Mouse (Mus musculus): ENCODE results near the gene Shcbp1l.
A peak's percentile ranks its signal among the peaks of the same experiment; 100 is the strongest.
"Not testable (repeated sequence)": the region's sequence is repeated elsewhere in the genome, so short reads cannot be mapped to it uniquely, and the experiment has no call there.

Shcbp1l gene

DNA sequence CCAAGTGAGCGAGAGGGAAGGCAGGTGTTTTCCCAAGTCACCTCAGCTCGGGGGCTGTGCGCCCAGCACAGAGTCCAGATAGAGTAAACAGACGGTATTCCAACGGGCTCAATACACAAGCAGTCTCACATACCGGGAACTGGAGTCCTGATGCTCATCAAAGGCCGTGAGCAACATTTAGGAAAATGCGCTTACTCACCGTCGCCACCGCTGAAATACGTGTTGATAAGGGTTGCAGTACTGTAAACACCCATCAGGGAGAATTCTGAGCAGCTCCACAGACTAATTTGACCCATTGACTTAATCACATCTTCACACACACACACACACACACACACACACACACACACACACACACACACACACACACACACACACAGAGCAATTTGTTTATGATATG, 691 bp upstream of the Shcbp1l start:
- DNase-seq = peak; percentile 5 to 27

DNA sequence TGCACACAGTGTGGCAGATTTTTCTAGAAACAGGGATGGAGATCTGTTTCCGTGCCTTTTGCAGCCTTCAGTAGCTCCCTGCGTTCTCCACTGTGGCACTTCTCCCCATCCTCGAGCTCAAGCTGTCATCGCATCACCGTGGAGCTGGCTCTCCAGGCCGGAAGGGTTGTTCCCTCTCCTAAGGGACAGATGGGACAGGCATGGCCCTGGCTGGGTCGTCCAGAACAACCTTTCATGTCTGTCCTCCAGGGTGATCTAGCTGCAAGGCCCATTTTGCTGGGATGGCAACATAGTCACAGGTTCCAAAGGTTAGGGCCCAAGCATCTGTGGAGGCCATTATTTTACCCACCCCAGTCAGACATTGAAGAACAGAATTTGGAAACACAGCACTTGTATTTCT, 6.2 kb downstream of the Shcbp1l start:
- DNase-seq = peak in 1 of 2 experiments; percentile 8

DNA sequence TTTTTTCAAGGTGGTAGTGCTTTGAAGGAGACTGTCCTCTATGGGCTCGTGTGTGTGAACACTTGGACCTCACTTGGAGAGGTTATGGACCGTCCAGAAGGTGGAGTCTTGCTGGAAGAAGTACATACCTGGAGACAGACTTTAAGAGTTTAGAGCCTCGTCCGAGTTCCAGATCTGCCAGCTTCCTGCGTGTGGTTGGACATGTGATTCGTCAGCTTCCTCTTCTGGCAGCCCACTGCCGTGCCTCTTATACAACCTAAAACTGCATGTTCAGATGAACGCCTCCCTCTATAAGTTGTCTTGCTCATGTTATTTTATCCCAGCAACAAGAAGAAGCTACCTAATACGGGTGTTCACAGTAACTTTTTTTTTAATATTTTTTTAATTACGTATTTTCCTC, 6.7 kb downstream of the Shcbp1l start:
- DNase-seq = no peak

DNA sequence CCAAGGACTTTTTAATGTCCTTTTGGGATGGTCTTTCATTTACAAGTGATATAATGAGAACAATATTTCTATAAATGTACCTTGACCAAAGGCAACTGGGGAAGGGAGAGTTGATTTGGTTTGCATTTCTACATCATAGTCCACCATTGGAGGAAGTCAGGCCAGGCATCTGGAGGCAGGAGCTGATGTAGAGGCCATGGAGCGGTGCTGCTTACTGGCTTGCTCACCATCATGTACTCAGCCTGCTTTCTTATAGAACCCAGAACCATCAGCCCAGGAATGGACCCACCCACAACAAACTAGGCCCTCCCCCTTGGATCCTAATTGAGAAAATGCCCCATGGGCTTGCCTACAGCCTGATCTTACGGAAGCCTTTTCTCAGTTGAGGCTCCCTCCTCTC, 7.4 kb downstream of the Shcbp1l start:
- no peak for DNase-seq

DNA sequence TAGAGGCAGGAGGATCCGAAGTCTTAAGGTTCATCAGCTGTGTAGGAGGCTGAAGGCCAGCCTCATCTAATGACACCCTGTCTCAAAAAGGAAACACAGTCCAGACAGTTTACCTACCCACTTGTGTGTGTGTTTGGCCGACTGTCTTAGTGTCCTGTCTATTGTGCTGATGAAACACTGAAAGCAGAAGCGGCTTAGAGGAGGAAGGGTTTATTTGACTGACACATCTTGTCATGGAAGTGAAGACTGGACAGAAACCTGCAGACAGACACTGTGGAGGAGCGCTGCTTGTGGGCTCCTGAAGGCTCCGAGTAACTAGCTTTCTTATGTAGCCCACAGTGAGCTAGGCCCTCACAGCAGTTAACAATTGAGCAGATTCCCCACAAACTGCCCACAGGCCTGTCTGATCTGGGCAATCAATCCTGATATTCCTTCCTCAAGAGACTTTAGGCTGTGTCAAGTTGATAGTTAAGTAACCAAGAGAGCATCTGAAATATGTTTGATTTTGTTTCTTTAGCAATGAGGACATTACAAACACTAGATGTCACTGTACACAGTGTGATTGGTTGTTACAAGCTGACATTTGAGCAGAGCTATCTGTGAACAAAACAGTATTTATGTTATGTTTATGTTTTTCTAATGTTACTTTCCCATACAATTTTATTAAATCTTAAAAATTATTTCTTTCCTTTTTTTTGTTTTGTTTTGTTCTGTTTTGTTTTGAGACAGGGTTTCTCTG, 9.1 kb downstream of the Shcbp1l start:
- DNase-seq = no peak

DNA sequence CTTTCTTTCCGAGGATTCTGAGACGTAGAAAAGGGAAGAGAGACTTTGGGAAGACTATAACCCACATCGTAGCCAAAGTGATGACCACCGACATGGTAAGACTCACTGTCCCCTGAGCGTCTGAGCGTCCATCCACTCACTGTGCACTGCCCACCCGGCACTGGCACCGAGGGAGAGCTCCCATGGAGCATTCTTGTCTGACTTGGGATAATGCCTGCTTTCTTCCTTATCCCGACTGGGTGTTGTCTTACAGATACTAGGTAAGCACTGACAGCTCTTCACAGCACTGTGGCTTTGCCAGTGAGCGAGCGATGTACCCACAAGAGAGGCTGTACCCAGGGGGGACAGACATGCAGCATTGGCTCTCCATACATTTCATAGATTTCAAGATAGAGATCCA, 12.6 kb downstream of the Shcbp1l start:
- no peak for DNase-seq

DNA sequence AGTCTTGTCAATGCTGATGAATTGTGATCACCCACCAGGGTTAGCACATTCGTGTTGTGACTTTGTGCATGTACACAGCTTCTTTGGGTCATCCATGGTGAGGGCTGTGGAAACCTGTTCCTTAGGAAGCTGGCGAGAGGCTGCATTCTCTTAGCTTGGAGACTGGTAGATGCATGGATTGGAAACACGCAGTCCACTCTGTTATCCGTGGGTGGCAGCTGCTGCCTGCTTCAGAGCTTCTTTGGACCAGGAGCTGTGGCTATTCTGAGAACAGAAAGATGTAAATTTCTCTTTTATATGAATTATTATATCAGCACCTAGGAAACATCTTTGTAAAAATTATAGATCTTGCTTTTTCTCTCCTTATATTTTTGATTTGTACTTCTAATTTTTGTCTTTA, 15.8 kb downstream of the Shcbp1l start:
- DNase-seq = no peak

DNA sequence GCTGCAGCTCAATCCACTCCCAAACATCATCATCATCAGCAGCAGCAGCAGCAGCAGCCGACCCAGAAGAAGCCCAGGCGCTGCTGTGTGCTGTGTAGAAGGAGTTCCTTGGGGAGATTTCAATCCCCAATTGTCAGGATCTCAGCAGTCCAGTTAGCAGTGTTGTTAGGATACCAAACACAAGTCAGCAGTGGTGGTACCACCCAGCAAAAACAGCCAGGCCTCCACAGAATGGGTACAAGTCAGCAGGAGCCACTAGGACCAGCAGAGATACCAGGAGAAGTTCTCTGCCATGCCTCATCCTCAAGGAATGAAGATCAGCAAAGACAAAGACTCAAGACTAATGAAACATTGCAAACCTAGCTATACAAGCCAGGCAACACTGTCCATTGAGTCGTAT, 16.7 kb downstream of the Shcbp1l start:
- no peak for DNase-seq

DNA sequence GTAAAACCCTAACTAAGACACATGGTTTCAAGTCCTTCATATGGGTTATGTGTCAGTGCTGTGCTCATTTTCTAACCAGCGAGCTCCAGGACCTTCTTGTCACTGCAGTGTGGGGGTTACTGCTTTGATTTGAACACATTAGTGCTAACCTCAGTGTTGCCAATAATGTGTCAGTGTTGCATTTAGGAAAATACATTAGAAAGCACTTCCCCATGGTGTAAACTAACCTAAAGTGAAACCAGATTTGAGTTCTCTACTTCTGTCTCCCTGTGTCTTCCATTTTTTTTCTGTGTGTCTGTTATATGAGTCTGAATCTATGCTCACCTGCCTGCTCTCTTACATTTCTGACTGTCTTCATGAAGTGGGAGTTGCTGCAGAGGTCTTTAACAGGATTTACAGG, 18.1 kb downstream of the Shcbp1l start:
- no peak for DNase-seq

DNA sequence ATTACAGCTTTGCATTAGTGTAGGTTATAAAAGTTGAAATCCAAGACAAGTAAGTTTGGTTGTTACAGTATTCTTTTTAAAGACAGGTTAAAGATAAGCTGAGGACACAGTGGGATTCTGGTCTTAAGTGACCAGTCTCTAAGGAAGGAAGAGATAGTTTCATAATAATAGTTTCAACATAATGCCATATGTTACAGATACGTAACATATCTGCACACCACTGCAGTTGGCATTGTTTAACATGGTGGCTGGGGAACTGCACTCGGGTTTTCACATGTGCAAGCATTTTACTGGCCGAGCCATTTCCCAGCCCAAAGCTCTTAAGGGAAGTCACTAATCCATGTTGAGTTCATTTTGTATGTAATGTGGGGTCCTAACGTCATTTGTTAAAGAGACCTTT, 18.7 kb downstream of the Shcbp1l start:
- DNase-seq = no peak

DNA sequence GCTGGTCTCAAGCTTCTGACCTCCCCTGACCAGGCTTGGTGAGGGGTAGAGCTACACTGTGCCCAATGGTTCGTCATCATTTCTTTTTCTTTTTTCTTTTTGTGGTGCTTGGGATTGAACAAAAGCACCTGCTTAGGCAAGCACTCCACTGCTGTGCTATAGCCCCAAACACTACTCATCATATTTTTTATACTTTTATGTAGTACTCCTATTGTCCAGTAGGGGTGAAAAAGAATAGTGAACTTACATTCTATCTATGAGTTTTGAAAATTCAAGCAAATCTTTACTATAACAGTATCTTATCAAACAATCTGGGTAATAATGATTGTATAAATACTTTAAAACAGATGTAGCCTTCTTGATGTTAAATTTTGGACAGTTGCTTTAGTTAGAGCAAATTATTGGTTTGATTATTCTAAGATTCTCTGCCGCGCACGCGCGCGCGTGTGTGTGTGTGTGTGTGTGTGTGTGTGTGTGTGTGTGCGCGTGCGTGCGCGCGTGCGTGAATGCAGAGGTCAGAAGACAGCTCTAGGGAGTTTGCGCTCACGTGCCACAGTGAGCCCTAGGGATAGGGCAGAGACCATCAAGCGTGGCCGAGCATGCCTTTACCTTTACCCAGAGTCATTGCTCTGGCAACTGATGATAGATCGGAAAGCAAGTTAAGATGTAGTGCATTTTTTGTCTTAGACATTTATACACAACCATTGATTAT, 21.3 kb downstream of the Shcbp1l start:
- no peak for DNase-seq

DNA sequence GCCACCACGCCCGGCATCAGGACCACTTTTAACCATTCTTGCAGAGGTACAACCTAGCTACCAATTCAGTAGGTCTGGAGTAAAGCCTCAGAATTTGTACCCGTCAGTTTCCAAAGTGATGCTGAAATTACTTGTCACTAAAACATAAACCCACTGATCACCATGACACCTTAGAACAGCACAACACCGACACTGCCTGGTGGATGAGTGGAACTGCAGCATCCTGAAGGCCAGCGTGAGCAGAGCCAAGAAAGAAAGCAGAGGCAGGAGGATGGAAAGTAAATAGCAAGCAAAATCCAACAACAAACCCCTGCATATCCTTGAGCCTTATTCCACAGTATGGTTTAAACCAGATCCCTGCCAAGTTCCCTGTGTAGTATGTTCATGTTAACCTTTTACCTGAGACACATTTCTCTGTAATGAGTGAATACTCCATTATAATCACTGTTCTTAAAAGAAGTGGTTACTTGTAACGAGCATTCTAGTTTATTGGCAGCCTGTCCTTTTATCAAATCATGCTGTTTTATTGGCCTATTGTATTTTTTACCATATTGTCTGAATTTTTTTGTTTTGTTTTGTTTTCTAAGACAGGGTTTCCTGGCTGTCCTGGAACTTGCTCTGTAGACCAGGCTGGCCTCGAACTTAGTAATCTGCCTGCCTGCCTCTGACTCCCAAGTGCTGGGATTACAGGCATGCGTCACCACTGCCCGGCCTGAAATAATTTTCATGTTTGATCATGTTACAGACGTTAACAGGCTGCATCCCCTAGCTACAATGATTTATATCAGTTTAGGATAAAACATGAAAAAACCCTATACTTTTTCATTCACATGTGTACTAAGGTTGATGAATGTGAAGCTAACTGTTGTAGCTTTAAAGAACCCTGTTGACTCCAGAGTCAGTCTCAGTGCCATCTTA, 26.5 kb downstream of the Shcbp1l start:
- peak; percentile 22 to 24 for DNase-seq

DNA sequence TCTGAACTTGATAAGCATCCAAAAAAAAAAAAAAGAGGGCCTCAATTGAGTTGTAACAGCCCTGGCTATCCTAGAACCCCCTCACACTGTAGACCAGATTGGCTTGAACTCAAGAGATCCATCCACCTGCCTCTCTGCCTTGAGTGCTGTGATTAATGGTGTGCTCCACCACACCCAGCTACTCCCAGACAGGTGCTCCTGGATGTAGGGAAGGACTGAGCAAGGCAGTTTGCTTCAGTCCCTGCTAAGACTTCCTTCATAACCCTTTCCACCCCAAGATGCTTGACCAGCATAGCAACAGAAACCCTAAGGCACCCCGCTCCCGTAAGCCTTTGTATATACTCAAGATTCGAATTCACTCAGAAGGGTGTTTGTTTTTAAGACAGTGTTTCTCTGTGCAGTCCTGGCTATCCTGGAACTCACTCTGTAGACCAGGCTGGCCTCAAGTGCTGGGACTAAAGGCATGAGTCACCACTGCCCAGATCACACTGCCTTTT, 28.2 kb downstream of the Shcbp1l start:
- DNase-seq = no peak

DNA sequence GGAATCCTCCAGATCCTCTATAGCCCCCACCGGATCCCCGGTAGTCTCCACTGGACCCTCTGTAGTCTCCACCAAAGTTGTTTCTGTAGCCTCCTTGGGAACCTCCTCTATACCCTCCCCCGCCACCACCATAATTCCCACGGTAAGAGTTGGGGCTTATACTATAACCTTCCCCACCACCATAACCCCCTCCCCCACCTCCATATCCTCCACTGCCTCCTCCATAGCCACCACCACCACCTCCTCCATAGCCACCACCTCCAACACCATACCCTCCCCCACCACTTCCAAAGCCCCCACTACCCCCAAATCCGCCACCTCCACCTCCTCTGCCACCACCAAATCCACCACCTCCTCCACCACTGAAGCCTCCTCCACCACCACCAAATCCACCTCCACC, 31.2 kb downstream of the Shcbp1l start:
- DNase-seq = no peak

DNA sequence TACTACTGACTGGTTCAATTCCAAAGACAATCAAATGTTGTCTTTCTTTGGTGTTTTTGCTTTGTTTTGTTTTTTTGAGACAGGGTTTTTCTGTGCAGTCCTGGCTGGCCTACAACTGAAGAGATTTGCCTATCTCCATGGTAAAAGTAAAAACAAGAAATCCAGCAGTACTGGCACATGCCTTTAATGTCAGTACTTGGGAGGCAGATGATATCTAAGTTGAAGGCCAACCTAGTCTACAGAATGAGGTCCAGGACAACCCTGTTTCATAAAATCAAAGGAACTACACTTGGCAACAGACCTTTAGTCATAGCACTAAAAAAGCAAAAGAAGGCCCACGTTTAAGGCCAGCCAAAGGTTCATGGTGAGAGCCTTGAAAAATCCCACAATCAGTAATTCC, 36.8 kb downstream of the Shcbp1l start:
- no peak for DNase-seq

DNA sequence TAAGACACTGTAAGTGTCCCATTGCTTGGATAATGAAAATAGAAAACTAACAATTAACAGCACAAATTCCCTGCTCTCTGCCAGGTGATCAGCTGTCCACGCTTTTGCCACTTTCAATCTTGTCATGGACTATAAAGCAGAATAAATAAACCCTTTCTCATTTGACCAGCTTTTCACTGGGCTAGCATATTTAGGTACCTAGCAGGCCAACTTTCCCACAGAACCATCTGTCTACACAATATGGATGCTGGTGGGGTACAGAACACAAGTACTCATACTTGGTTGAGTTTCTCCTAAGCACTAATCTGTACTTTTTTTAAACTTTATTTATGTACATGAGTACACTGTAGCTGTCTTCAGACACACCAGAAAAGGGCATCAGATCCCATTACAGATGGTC, 54.3 kb downstream of the Shcbp1l start:
- DNase-seq = peak in 1 of 2 experiments; percentile 27

DNA sequence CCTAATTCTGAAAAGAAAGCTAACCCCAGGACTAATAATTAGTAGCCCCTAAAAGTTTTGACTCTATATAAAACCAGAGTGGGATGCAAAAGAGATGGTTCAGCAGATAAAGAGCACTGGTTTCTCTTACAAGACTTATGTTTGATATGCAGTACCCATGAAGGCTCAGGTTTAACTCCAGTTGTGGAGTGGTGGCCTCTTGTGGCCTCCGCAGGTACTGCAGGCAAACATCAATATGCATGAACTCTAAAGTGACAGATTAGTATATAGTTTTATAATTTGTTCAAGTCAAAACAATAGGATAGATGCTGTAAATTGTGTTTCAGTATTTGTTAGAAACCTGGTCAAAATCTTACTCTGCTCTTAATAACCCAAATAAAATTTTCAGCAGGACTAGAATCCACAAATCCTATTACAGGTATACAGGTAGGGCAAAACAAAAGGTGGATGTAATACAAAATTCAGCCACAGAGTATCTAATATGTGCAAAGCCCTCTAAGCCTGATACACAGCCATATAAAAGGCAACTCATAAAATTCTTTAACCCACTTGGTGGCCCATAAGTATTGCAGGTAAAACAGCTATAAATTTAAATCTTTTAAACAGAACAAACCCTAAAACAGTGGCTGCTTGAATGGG, 55.5 kb downstream of the Shcbp1l start:
- DNase-seq = peak; percentile 51 to 60

DNA sequence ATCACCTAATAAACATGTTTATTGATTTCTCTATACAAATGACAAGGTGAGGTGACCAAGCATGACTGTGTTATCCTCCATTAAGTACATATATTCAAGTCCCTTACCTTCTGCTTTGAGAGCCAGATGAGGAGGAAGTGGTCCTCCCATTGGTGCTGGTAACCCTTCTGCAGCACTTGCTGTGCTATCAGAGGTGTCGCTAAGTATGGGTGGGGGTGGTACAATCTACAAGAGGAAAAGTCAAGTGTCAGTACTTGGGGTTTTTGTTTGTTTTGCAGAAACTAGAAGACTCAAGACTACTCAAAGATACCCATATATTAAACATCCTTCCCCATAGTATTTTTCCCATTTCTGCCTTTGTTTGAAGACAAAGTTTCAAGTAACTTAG, 56.1 kb downstream of the Shcbp1l start:
- DNase-seq = no peak

DNA sequence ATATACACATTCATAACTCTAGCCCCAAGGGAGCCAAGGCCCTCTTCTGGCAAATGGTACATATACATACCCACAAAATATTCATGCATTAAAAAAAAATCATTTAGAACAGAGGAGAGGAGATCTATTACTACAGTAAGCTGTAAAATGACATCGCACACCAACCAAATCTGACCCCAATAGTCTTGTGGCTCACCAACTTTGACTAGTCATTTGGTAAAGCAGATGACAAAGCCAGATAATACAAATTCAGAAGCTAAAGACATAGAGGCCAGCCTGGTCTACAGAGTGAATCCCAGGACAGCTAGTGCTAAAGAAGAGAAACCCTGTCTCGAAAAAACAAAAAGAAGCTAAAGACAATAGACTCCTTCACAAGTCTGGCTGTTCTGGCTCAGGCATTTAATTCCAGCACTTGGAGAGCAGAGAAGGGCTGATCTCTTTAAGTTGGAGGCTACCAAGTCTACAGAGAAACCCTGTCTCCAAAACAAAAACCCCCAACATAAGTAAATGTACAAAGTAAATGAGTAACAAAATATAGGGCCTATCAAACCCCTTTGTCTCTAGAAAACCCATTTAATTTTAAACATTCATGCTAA, 60.3 kb downstream of the Shcbp1l start:
- DNase-seq = no peak

DNA sequence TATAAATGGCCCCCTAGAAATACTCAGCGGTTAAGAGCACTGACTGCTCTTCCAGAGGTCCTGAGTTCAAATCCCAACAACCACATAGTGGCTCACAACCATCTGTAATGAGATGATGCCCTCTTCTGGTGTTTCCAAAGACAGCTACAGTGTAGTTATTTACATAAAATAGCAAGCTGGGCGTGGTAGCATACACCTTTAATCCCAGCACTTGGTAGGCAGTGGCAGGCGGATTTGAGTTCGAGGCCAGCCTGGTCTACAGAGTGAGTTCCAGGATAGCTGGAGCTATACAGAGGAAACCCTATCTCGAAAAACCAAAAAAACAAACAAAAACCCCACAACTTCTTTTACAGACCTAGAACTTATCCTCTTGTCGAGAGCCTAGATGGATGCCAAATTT, 61.2 kb downstream of the Shcbp1l start:
- not testable (repeated sequence) for DNase-seq

DNA sequence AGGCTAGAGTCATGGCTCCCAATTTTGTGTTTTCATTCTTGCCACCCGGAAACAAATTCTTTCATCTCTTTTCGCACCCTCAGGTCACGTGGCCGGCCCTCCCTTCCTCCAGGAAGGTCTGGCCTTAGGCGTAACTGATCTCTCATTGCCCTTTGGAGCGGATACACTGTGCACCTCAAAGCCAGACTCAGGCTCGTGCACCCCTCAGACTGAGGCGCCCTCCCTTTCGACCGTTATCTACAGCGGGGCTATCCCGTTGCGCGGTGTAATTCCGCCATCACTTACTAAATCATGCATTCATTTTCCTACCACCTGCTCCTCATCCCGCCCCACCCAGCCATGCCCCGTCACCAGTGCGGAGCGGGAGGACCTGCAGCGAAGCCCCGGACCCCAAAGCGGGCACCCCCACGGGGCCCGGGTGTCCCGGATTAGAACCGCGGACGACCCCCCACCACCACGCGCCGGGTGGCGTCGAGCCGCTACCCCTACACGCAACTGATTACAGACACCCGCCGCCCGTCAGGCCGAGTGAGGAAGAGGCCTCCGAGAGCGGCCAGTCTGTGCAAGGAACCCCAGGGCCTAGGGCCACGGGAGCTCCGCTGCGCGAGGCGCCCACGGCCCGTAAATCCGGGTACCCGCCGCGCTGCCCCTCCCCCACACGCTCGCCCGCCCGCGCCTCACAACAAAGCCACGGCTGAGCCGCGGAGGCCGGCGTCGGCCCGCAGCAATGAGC, 62.0 kb downstream of the Shcbp1l start:
- DNase-seq = peak in 1 of 2 experiments; percentile 52

DNA sequence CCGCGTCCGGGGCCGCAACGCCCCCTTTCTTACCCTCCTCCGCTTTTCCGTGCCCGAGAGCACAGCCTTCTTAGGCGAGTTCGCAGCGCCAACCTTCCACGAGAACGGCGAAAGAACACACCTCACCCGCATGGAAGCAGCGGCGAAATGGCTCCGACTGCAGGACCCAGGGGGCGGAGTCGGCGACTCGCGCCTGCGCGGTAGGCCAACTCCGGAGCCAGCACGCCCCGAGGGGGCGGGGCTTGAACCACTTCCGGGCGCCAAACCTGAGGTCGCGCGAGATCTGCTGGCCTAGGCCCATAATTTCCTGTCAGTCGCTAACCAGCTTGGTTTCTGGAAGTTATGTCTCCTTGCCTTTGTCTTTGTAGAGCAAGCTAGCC, 62.5 kb downstream of the Shcbp1l start, which contains the start of gene Dhx9:
Gene Dhx9, minus strand, starts transcription at position 161 of the 380 bp plus-strand sequence.
- peak; percentile 96 to 99 for DNase-seq

All from cerebellum, adult 18-20 months (tissue).